Mouse (Mus musculus): ENCODE results near the gene Apobec3. TPM values are rescaled to one million over a fixed set of nuclear protein-coding genes. Genes with fewer than 3 reads are reported as not detected.

Gene Apobec3
- polyA plus RNA-seq, 1 experiment from 2014 or later = 16.2 TPM

GRCm38 (mm10) chr15:79950250-79951025 lies 59.0 kb downstream of the Apobec3 start:
- peak overlapping the region; percentile 45 for H3K4me3 ChIP-seq (ENCODE audit: low read length)
- ATAC-seq = peak; percentile 45
- peaks cover 35% of the 10 kb centered on the region for H3K4me1 ChIP-seq (ENCODE audit: control insufficient read depth, insufficient read depth, low read length)
- WGBS = 2% methylated on average over 24 of the region's 24 CpGs
- H3K27ac ChIP-seq (ENCODE audit: low read length) = peak overlapping the region; percentile 68
- H3K4me2 ChIP-seq (ENCODE audit: low read depth, low read length) = peak overlapping the region; percentile 84
- no peaks in the 10 kb centered on the region for H3K27me3 ChIP-seq (replicated peaks; ENCODE audit: control insufficient read depth, insufficient read depth, low read length)
- H3K9ac ChIP-seq (ENCODE audit: low read depth, low read length) = peak overlapping the region; percentile 64
- H3K9me3 ChIP-seq (ENCODE audit: control insufficient read depth, low read length) = no peaks in the 10 kb centered on the region
- H3K36me3 ChIP-seq (ENCODE audit: control insufficient read depth, insufficient read depth, low read length) = no peaks in the 10 kb centered on the region

GRCm38 (mm10) chr15:79951226-79951625 lies 59.8 kb downstream of the Apobec3 start:
- WGBS = 75% methylated on average over 6 of the region's 6 CpGs
- H3K9me3 ChIP-seq (ENCODE audit: control insufficient read depth, low read length) = no peaks in the 10 kb centered on the region
- 0 out of 2 replicates have a peak overlapping the region, but pooled peaks have one; percentile 2 for H3K9ac ChIP-seq (ENCODE audit: low read depth, low read length)
- H3K27ac ChIP-seq (ENCODE audit: low read length) = peak overlapping the region; percentile 68
- H3K4me3 ChIP-seq (ENCODE audit: low read length) = no peak overlapping the region
- H3K27me3 ChIP-seq (replicated peaks; ENCODE audit: control insufficient read depth, insufficient read depth, low read length) = no peaks in the 10 kb centered on the region
- ATAC-seq = no peak
- H3K4me1 ChIP-seq (ENCODE audit: control insufficient read depth, insufficient read depth, low read length) = peaks cover 34% of the 10 kb centered on the region
- no peaks in the 10 kb centered on the region for H3K36me3 ChIP-seq (ENCODE audit: control insufficient read depth, insufficient read depth, low read length)
- no peak overlapping the region for H3K4me2 ChIP-seq (ENCODE audit: low read depth, low read length)

DNA sequence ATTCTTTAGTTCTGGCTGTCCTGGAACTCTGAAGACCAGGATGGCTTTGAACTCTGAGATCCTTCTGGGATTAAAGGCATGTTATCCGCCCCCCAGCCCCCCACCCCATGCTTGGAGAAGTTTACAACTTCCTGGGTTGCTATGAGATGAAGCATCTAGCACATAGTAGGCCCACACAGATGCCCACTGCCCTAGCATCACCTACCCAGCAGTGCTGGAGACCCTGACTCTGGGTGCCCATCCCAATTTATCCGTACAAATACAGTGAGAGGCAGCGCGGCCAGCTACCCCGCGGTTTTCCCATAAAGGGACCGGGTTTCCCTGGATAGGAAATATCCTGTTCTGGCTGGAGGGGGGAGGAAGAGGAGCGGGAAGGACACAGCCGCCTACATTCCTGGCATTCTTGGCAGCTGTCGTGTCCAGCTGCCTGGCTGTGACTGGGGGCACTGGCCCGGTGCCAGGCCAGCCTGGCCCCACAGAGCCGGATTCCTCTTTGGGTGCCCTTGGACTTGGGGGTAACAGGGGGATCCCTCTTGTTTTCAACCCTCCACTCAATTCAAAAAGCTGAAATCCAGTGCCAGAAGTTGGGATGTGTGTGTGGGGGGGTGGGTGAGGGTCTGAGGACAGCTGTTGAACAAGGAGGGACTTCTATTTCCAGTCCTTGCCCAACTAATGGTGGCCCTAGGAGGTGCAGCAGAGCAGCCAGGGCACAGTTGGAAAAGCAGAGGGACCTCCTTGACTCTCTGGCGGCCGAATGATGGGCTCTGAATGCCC lies 60.5 kb downstream of the Apobec3 start:
- H3K9ac ChIP-seq (ENCODE audit: low read depth, low read length) = peak overlapping the region; percentile 33; the same call in 1 of the 2 replicates
- peaks cover 32% of the 10 kb centered on the region for H3K4me1 ChIP-seq (ENCODE audit: control insufficient read depth, insufficient read depth, low read length)
- peak; percentile 47 for ATAC-seq
- no peaks in the 10 kb centered on the region for H3K9me3 ChIP-seq (ENCODE audit: control insufficient read depth, low read length)
- H3K36me3 ChIP-seq (ENCODE audit: control insufficient read depth, insufficient read depth, low read length) = no peaks in the 10 kb centered on the region
- WGBS = 41% methylated on average over 14 of the region's 14 CpGs
- peak overlapping the region; percentile 68 for H3K27ac ChIP-seq (ENCODE audit: low read length)
- H3K4me3 ChIP-seq (ENCODE audit: low read length) = no peak overlapping the region
- no peaks in the 10 kb centered on the region for H3K27me3 ChIP-seq (replicated peaks; ENCODE audit: control insufficient read depth, insufficient read depth, low read length)
- no peak overlapping the region for H3K4me2 ChIP-seq (ENCODE audit: low read depth, low read length)

DNA sequence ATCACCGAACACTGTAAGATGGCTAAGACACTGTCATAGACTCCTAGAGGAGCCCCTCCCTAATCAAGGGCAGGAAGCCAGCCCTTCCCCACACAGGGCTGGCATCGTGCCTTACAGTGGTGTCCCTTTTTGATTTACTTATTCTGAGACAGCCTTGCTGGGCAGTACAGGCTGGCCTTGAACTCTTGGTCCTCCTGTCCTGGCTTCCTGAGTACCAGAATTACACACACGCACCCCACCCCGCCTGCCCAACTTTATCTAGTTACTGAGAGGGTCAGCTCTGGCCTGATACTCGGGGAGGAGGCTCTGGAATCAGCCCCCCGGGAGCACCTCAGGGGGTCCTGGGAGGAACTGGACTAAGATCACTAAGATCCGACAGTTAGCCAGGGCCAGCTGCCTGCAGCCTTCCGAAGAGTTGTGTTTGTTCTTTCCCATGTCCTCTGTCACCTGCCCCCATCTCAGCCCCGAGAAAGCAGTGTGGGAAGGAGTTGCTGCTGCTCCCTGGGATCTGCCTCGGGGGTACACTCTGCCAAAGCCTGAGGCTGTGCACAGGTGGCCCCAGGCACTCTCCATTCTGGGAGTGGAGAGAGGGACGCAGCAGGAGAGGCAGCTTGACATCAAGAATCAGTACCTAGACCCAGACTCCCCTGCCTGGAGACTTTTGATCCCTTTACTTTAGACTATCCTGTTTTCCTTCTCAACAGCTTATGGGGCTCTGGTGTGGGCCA lies 61.2 kb downstream of the Apobec3 start:
- peaks cover 32% of the 10 kb centered on the region for H3K4me1 ChIP-seq (ENCODE audit: control insufficient read depth, insufficient read depth, low read length)
- no peak overlapping the region for H3K4me2 ChIP-seq (ENCODE audit: low read depth, low read length)
- 42% methylated on average over 11 of the region's 11 CpGs for WGBS
- ATAC-seq = peak; percentile 24
- H3K27me3 ChIP-seq (replicated peaks; ENCODE audit: control insufficient read depth, insufficient read depth, low read length) = no peaks in the 10 kb centered on the region
- no peaks in the 10 kb centered on the region for H3K36me3 ChIP-seq (ENCODE audit: control insufficient read depth, insufficient read depth, low read length)
- no peak overlapping the region for H3K9ac ChIP-seq (ENCODE audit: low read depth, low read length)
- no peak overlapping the region for H3K4me3 ChIP-seq (ENCODE audit: low read length)
- H3K27ac ChIP-seq (ENCODE audit: low read length) = peak overlapping the region; percentile 46
- H3K9me3 ChIP-seq (ENCODE audit: control insufficient read depth, low read length) = no peaks in the 10 kb centered on the region

DNA sequence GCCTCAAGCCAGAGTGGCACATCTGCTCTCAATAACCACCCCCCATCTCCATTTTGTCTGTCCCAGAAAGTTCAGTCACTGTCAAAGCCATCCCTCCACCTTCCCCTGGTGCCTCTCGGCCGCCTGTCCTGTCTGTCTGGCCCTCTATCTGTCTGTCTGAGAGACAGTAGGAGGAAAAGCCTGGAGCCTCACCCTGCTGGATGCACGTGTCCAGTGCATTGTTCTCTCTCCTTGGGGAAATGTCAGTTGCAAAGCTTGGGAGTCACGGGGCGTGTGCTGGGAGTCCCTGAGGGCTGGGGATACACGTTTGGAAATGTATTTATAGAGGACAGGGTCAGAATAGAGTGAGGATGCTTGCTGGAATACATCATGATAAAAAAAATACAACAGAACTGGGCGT lies 62.0 kb downstream of the Apobec3 start:
- 66% methylated on average over 7 of the region's 7 CpGs for WGBS
- H3K27ac ChIP-seq (ENCODE audit: low read length) = no peak overlapping the region

DNA sequence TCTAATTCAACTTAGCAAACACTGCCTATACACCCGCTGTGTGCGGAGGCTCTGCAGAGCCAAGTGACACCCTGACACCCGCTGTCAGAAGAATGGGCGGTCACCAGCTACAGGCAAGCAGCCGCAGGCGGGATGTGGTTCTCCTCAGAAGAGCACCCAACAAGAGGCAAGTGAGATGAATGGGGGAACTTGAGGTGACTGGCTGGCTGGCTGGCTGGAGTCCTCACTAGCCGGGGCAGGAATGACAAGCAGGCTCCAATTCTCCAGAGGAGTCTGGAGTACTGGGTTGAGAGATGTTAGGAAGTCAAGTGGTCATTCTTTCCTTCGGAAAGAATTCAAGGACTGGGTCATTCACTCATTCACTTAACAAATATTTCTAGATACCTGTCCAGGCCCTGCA lies 65.1 kb downstream of the Apobec3 start:
- ATAC-seq = no peak
- peaks cover 13% of the 10 kb centered on the region for H3K4me1 ChIP-seq (ENCODE audit: control insufficient read depth, insufficient read depth, low read length)
- no peak overlapping the region for H3K4me2 ChIP-seq (ENCODE audit: low read depth, low read length)
- no peak overlapping the region for H3K4me3 ChIP-seq (ENCODE audit: low read length)
- WGBS = 71% methylated on average over 8 of the region's 8 CpGs
- no peaks in the 10 kb centered on the region for H3K36me3 ChIP-seq (ENCODE audit: control insufficient read depth, insufficient read depth, low read length)
- H3K9me3 ChIP-seq (ENCODE audit: control insufficient read depth, low read length) = no peaks in the 10 kb centered on the region
- H3K9ac ChIP-seq (ENCODE audit: low read depth, low read length) = no peak overlapping the region
- no peak overlapping the region for H3K27ac ChIP-seq (ENCODE audit: low read length)
- H3K27me3 ChIP-seq (replicated peaks; ENCODE audit: control insufficient read depth, insufficient read depth, low read length) = no peaks in the 10 kb centered on the region

More for the DNA sequence above, 62.0 kb downstream of the Apobec3 start:
- no peaks in the 10 kb centered on the region for H3K27me3 ChIP-seq (replicated peaks; ENCODE audit: control insufficient read depth, insufficient read depth, low read length)
- no peak overlapping the region for H3K4me2 ChIP-seq (ENCODE audit: low read depth, low read length)
- H3K36me3 ChIP-seq (ENCODE audit: control insufficient read depth, insufficient read depth, low read length) = no peaks in the 10 kb centered on the region
- peaks cover 32% of the 10 kb centered on the region for H3K4me1 ChIP-seq (ENCODE audit: control insufficient read depth, insufficient read depth, low read length)
- H3K9me3 ChIP-seq (ENCODE audit: control insufficient read depth, low read length) = no peaks in the 10 kb centered on the region
- H3K9ac ChIP-seq (ENCODE audit: low read depth, low read length) = no peak overlapping the region
- no peak overlapping the region for H3K4me3 ChIP-seq (ENCODE audit: low read length)
- ATAC-seq = no peak

- Histone ChIP-seq H3K4me2 (ENCODE audit: low read depth, low read length) (no peak overlapping the region), H3K4me3 (ENCODE audit: low read length) (no peak overlapping the region), H3K4me1 (ENCODE audit: control insufficient read depth, insufficient read depth, low read length) (no peaks in the 10 kb centered on the region), H3K9ac (ENCODE audit: low read depth, low read length) (no peak overlapping the region), H3K27ac (ENCODE audit: low read length) (no peak overlapping the region), H3K9me3 (ENCODE audit: control insufficient read depth, low read length) (no peaks in the 10 kb centered on the region), H3K36me3 (ENCODE audit: control insufficient read depth, insufficient read depth, low read length) (no peaks in the 10 kb centered on the region), H3K27me3 (replicated peaks; ENCODE audit: control insufficient read depth, insufficient read depth, low read length) (no peaks in the 10 kb centered on the region)
- WGBS = 51% methylated on average over 3 of the region's 3 CpGs
- no peak for ATAC-seq
Observed at GRCm38 (mm10) chr15:79958418-79958817, 67.0 kb downstream of the Apobec3 start.

- H3K4me3 ChIP-seq (ENCODE audit: low read length) = no peak overlapping the region
- H3K9me3 ChIP-seq (ENCODE audit: control insufficient read depth, low read length) = no peaks in the 10 kb centered on the region
- 65% methylated on average over 9 of the region's 9 CpGs for WGBS
- H3K4me2 ChIP-seq (ENCODE audit: low read depth, low read length) = no peak overlapping the region
- no peaks in the 10 kb centered on the region for H3K36me3 ChIP-seq (ENCODE audit: control insufficient read depth, insufficient read depth, low read length)
- peak; percentile 38; the same call in 1 of the 2 replicates for ATAC-seq
- no peaks in the 10 kb centered on the region for H3K27me3 ChIP-seq (replicated peaks; ENCODE audit: control insufficient read depth, insufficient read depth, low read length)
- H3K9ac ChIP-seq (ENCODE audit: low read depth, low read length) = no peak overlapping the region
- H3K27ac ChIP-seq (ENCODE audit: low read length) = no peak overlapping the region
- no peaks in the 10 kb centered on the region for H3K4me1 ChIP-seq (ENCODE audit: control insufficient read depth, insufficient read depth, low read length)
Observed at GRCm38 (mm10) chr15:79961366-79961921, 70.0 kb downstream of the Apobec3 start.

DNA sequence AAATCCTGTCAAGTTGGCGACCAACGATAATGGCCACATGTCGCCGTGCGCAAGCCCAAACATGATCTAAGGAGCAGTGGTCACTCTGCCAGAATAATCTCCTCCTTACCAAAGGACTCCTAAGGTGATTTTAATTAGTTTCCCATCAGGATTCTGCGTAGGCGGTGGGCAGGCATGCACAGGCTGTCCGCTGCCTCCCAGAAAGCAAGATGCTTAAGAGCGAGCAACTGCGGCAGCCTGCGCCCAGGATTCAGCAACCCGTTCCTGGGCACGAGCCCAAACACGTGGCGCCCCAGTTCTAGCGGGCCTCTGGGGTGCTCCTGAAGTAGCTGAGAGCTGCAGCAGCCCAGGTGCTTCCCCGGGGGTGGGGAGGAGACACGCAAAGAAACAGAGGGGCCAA lies 71.2 kb downstream of the Apobec3 start:
- H3K27ac ChIP-seq (ENCODE audit: low read length) = no peak overlapping the region
- no peaks in the 10 kb centered on the region for H3K4me1 ChIP-seq (ENCODE audit: control insufficient read depth, insufficient read depth, low read length)
- no peaks in the 10 kb centered on the region for H3K36me3 ChIP-seq (ENCODE audit: control insufficient read depth, insufficient read depth, low read length)
- no peak overlapping the region for H3K4me3 ChIP-seq (ENCODE audit: low read length)
- 88% methylated on average over 18 of the region's 18 CpGs for WGBS
- H3K27me3 ChIP-seq (replicated peaks; ENCODE audit: control insufficient read depth, insufficient read depth, low read length) = no peaks in the 10 kb centered on the region
- ATAC-seq = no peak
- no peak overlapping the region for H3K9ac ChIP-seq (ENCODE audit: low read depth, low read length)
- H3K9me3 ChIP-seq (ENCODE audit: control insufficient read depth, low read length) = no peaks in the 10 kb centered on the region
- no peak overlapping the region for H3K4me2 ChIP-seq (ENCODE audit: low read depth, low read length)

All from intestine, embryonic 16.5 days (tissue).